Comparison of ENCODE assay signal across 8 mouse cellular contexts in genomic region chr17:9764041-9764606, GRCm38 (mm10).
DNase-seq lines count a peak whose midpoint lies in the region; ATAC-seq lines count a peak whose summit lies in the region.

No protein-coding gene starts in this region.

- 5% methylated on average over 8 of the region's 9 CpGs for WGBS in hindbrain, embryonic 13.5 days
- 3% methylated on average over 9 of the region's 9 CpGs for WGBS in midbrain, embryonic 16.5 days

- peak overlapping the region; percentile 59 for H3K4me2 ChIP-seq in hindbrain, embryonic 13.5 days
- peak overlapping the region; percentile 77 for H3K4me2 ChIP-seq in midbrain, embryonic 16.5 days (ENCODE audit: low read length)

- peak overlapping the region; percentile 88 for H3K27ac ChIP-seq in hindbrain, embryonic 13.5 days
- peak overlapping the region; percentile 74 for H3K27ac ChIP-seq in midbrain, embryonic 16.5 days (ENCODE audit: low read length)

- no peaks in the 10 kb centered on the region for H3K36me3 ChIP-seq in hindbrain, embryonic 13.5 days
- no peaks in the 10 kb centered on the region for H3K36me3 ChIP-seq in midbrain, embryonic 16.5 days (ENCODE audit: control insufficient read depth, insufficient read depth, low read length)

- DNase-seq in heart, adult 18-20 months, result peak; percentile 35 to 55
- DNase-seq in heart, postnatal 4 days, result no peak
- peak; percentile 64 for DNase-seq in embryo, embryonic 10 days (ENCODE audit: low spot score)
- DNase-seq in gastrocnemius, postnatal 10 days, result no peak
- no peak for DNase-seq in testis, postnatal 14 days (ENCODE audit: low spot score)
- no peak for DNase-seq in thymus, postnatal 0 days (ENCODE audit: low spot score)

- peak; percentile 47; the same call in 1 of the 2 replicates for ATAC-seq in hindbrain, embryonic 13.5 days (ENCODE audit: low FRiP score)
- peak; percentile 33; the same call in 1 of the 2 replicates for ATAC-seq in midbrain, embryonic 16.5 days

- no peaks in the 10 kb centered on the region for H3K9me3 ChIP-seq in hindbrain, embryonic 13.5 days
- H3K9me3 ChIP-seq in midbrain, embryonic 16.5 days (replicated peaks; ENCODE audit: control insufficient read depth, low read length, poor library complexity, severe bottlenecking), result no peaks in the 10 kb centered on the region

- peaks cover 49% of the 10 kb centered on the region for H3K4me1 ChIP-seq in hindbrain, embryonic 13.5 days (replicated peaks)
- H3K4me1 ChIP-seq in midbrain, embryonic 16.5 days (ENCODE audit: control insufficient read depth, insufficient read depth, low read length), result peaks cover 20% of the 10 kb centered on the region

- H3K4me3 ChIP-seq in hindbrain, embryonic 13.5 days, result peak overlapping the region; percentile 26
- no peak overlapping the region for H3K4me3 ChIP-seq in midbrain, embryonic 16.5 days (ENCODE audit: low read depth, low read length)

- no peaks in the 10 kb centered on the region for H3K27me3 ChIP-seq in hindbrain, embryonic 13.5 days
- H3K27me3 ChIP-seq in midbrain, embryonic 16.5 days (ENCODE audit: control insufficient read depth, insufficient read depth, low read depth, low read length), result no peaks in the 10 kb centered on the region

- H3K9ac ChIP-seq in hindbrain, embryonic 13.5 days, result peak overlapping the region; percentile 63
- H3K9ac ChIP-seq in midbrain, embryonic 16.5 days (ENCODE audit: low read depth, low read length), result peak overlapping the region; percentile 33; the same call in 1 of the 2 replicates

Comparison
In these comparisons a context has a peak if more than half of its experiments do, and no peak if none do; other contexts are left out.
1. DNase-seq: peak in heart, adult 18-20 months (2 of 2) and embryo, embryonic 10 days (single experiment); none in heart, postnatal 4 days (single experiment), gastrocnemius, postnatal 10 days (single experiment), testis, postnatal 14 days (single experiment) and thymus, postnatal 0 days (single experiment).